In the genomic region with DNA sequence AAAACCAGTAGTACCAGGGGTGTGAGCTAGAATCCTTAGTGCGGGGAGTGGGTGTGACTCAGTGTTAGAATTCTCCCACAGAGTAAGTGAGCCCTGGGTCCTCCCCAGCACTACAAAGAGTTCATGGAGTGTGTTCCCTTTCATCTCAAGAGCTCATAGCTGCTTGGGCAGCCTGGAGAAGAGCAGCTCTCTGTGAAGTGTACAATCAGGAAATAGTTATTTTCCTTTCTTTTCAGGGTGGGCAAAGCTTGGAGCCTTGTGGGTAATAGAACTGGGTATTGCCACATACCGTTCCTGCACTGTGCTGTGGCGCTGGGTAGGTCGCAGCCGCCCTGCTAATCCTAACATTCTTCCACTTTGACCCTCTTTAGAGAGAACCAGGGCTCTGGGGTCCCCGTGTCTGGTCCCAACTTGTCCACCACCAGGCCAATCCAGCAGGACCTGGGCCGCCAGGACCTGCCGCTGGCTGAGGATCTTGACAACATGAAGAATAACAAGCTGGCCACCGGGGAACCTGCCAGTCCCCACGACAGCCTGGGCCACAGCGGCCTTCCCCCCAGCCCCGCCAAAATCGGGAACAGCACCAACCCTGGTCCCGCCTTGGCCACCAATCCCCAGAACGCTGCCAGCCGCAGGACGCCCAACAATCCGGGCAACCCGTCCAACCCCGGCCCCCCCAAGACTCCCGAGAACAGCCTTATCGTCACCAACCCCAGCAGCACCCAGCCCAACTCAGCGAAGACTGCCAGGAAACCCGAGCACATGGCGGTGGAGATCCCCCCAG, we compare ENCODE assay signal across 24 mouse cellular contexts.
DNase-seq lines count a peak whose midpoint lies in the region; ATAC-seq lines count a peak whose summit lies in the region.
"Had no signal": no experiment of that assay in that cellular context is flagged by ENCODE, and none has a peak within 500 bp of the region (broad histone marks: within the 10 kb centered on the region; RNA-seq: fewer than 3 reads in every experiment).

No protein-coding gene starts in this region.

- peaks cover 10% of the 10 kb centered on the region for H3K4me1 ChIP-seq in lung, embryonic 16.5 days (replicated peaks; ENCODE audit: control insufficient read depth, insufficient read depth, low read length)
- H3K4me1 ChIP-seq in forebrain, embryonic 15.5 days = peaks cover 6% of the 10 kb centered on the region; the same call in 1 of the 2 replicates

- ATAC-seq in lung, embryonic 16.5 days (ENCODE audit: low read depth) = peak; percentile 87
- ATAC-seq in megakaryocyte-erythroid progenitor cell, adult 5-6 weeks (replicated peaks; ENCODE audit: low FRiP score, low TSS enrichment, poor library complexity, severe bottlenecking) = peak; percentile 29; the same call in 1 of the 2 replicates
- no peak for ATAC-seq in forebrain, embryonic 15.5 days (replicated peaks)
- ATAC-seq: forebrain, postnatal 0 days; hindbrain, postnatal 0 days; intestine, postnatal 0 days; liver, postnatal 0 days; midbrain, embryonic 15.5 days had no signal

- H3K36me3 ChIP-seq in lung, embryonic 16.5 days (ENCODE audit: control insufficient read depth, insufficient read depth, low read length) = no peaks in the 10 kb centered on the region
- H3K36me3 ChIP-seq in forebrain, embryonic 15.5 days = 0 out of 2 replicates have a peak, but pooled peaks cover 3% of the 10 kb centered on the region
- H3K36me3 ChIP-seq: embryonic facial prominence, embryonic 13.5 days; heart, embryonic 15.5 days; limb, embryonic 10.5 days; midbrain, embryonic 15.5 days had no signal

- peak overlapping the region; percentile 34 for H3K4me2 ChIP-seq in lung, embryonic 16.5 days (ENCODE audit: low read depth, low read length)
- no peak overlapping the region for H3K4me2 ChIP-seq in forebrain, embryonic 15.5 days (replicated peaks)
- H3K4me2 ChIP-seq: embryonic facial prominence, embryonic 13.5 days; heart, embryonic 15.5 days; midbrain, embryonic 15.5 days; neural tube, embryonic 15.5 days had no signal

- no peaks in the 10 kb centered on the region for H3K9me3 ChIP-seq in lung, embryonic 16.5 days (ENCODE audit: control insufficient read depth, low read length)
- no peaks in the 10 kb centered on the region for H3K9me3 ChIP-seq in forebrain, embryonic 15.5 days
- H3K9me3 ChIP-seq: embryonic facial prominence, embryonic 13.5 days; heart, embryonic 15.5 days; limb, embryonic 10.5 days; megakaryocyte, embryonic 14.5 days; midbrain, embryonic 15.5 days; neural tube, embryonic 15.5 days had no signal

- DNase-seq in lung, postnatal 10 days = no peak
- peak; percentile 82 for DNase-seq in cerebellum, adult 11-12 months
- DNase-seq in cerebellum, postnatal 14 days = peak; percentile 60 to 62
- DNase-seq in adrenal gland, adult (ENCODE audit: inconsistent age in 2 of 2, low spot score in 1 of 2) = no peak
- no peak for DNase-seq in urinary bladder, postnatal 4 days (ENCODE audit: low spot score in 2 of 2)
- DNase-seq: adrenal gland, postnatal 36 days; forebrain, postnatal 0 days; heart, adult 18-20 months; liver, postnatal 0 days; thymus, postnatal 36 days had no signal

- peak overlapping the region; percentile 62; the same call in 1 of the 2 replicates for H3K27ac ChIP-seq in lung, embryonic 16.5 days (ENCODE audit: low read length)
- no peak overlapping the region for H3K27ac ChIP-seq in forebrain, embryonic 15.5 days (replicated peaks)
- H3K27ac ChIP-seq: embryonic facial prominence, embryonic 13.5 days; heart, embryonic 15.5 days; hindbrain, postnatal 0 days; kidney, postnatal 0 days; left cerebral cortex, adult 2 months; limb, embryonic 10.5 days; midbrain, embryonic 15.5 days; neural tube, embryonic 15.5 days had no signal

- 51% methylated on average over 24 of the region's 25 CpGs for WGBS in lung, embryonic 16.5 days
- 80% methylated on average over 25 of the region's 25 CpGs for WGBS in forebrain, embryonic 15.5 days

- peak overlapping the region; percentile 29; the same call in 1 of the 2 replicates for H3K9ac ChIP-seq in lung, embryonic 16.5 days (ENCODE audit: low read length)
- no peak overlapping the region for H3K9ac ChIP-seq in forebrain, embryonic 15.5 days (replicated peaks)
- H3K9ac ChIP-seq: embryonic facial prominence, embryonic 13.5 days; forebrain, postnatal 0 days; heart, embryonic 15.5 days; liver, postnatal 0 days; midbrain, embryonic 15.5 days; neural tube, embryonic 15.5 days had no signal

- no peaks in the 10 kb centered on the region for H3K27me3 ChIP-seq in lung, embryonic 16.5 days (ENCODE audit: control insufficient read depth, insufficient read depth, low read depth, low read length)
- no peaks in the 10 kb centered on the region for H3K27me3 ChIP-seq in forebrain, embryonic 15.5 days
- H3K27me3 ChIP-seq: midbrain, embryonic 15.5 days; neural tube, embryonic 15.5 days had no signal

- H3K4me3 ChIP-seq in lung, embryonic 16.5 days (ENCODE audit: low read length) = peak overlapping the region; percentile 11
- no peak overlapping the region for H3K4me3 ChIP-seq in forebrain, embryonic 15.5 days
- H3K4me3 ChIP-seq: embryonic facial prominence, embryonic 13.5 days; heart, embryonic 15.5 days; left cerebral cortex, adult 2 months; limb, embryonic 10.5 days; megakaryocyte, embryonic 14.5 days; midbrain, embryonic 15.5 days; myocyte; neural tube, embryonic 15.5 days had no signal

Comparison
In these comparisons a context has a peak if more than half of its experiments do, and no peak if none do; other contexts are left out.
1. DNase-seq: peak in cerebellum, adult 11-12 months (single experiment) and cerebellum, postnatal 14 days (2 of 2); none in lung, postnatal 10 days (single experiment), adrenal gland, adult (0 of 2) and urinary bladder, postnatal 4 days (0 of 2).